Mouse (Mus musculus) heart, postnatal 0 days (tissue): ENCODE results near the gene Acsf3.

Source experiments
- CTCF ChIP-seq: IDR thresholded peaks from 2 replicates; pipeline ENCODE4 v1.5.1; 2016; ENCODE audit warnings: antibody characterized with exemption, control low read depth, low read depth
- EP300 ChIP-seq: IDR thresholded peaks from 2 replicates; pipeline ENCODE4 v1.6.1; 2016; ENCODE audit warnings: antibody characterized with exemption, low read depth

DNA sequence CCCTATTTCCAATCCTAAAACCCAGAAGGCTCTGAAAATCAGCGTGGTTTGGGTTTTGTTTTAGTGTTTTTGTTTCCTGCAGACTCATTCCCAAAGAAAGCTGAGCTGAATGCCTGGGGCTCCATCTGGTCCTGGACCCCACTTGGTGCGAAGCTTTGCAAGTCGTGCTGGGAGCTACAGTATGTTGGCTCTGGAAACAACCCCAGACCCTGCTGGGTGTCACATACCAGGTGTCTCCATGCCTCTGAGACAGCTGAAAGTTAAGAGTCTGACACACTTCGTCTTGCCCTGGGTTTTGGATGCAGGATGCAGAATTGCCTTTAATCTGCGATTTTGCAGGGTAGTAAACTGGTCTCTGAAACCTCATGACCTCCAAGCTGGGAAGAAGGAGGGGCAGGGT, 49.3 kb downstream of the Acsf3 start:
- no peak for TF ChIP-seq CTCF
- TF ChIP-seq EP300 = no peak
